Mouse (Mus musculus) cerebellum, adult (tissue): ENCODE results near the gene Pik3c2g.

Experiments used
- ATAC-seq: cut with Nextera tagmentation; 2 replicates; pipeline ENCODE4 v1.9.2; 2017; ENCODE audit warnings: mild to moderate bottlenecking, moderate library complexity, mixed read lengths; ENCODE audit not compliant: insufficient number of reproducible peaks, low FRiP score, low TSS enrichment

Pik3c2g gene

DNA sequence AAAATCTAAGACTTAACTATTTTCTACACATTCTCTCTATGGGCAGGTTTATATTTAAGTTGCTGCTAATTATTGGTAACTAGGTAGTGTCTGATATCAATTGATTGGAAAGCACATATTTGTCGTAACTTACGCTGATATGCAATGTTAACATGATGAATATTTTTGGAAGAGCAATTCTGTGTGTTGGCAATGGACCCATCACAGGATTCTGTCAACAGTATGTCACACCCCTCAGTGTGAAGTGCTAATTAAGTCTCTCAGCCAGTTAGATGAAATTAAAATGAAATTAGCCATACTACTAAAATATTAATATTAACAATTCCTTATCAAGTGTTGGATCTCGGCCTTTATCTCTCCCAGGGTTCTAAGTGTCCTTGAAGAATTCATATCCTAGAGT is 251.7 kb downstream of the Pik3c2g start:
- no peak for ATAC-seq

DNA sequence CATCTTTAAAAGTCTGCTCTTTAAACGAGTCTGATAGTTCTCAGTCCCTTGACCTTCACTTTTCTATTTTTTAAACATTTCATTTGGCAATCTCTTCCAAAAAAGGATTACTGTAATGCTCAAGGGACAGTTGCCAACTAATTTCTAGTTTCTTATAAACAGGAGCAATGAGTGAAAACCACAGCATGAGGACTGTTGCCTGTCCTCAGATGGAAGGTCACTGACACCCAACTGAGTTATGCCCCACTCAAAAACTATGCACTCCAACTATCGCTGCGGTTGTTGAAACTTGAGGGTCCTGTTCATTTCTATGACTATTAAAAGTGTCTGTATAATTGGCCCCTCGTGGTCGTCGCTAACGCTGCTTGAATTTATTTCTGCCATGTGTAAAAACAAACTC is 252.9 kb downstream of the Pik3c2g start:
- ATAC-seq = no peak

DNA sequence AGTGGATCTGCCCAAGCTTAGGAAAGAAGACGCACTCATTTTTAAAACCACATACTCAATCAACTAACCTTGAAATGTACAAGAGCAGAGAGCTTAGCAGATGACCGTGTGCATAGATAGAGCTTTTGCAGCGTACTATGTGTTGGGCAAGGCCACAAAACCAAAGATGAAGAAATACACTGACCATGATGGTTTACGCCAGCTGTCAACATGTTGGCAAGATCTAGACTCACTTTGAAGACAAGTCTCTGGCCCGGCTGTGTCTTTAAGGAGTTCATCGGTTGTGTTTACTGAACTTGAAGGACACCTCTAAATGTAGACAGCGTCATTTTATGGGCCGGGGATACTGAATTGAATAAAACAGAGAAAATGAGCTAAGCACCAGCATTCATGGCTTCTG is 254.3 kb downstream of the Pik3c2g start:
- no peak for ATAC-seq

DNA sequence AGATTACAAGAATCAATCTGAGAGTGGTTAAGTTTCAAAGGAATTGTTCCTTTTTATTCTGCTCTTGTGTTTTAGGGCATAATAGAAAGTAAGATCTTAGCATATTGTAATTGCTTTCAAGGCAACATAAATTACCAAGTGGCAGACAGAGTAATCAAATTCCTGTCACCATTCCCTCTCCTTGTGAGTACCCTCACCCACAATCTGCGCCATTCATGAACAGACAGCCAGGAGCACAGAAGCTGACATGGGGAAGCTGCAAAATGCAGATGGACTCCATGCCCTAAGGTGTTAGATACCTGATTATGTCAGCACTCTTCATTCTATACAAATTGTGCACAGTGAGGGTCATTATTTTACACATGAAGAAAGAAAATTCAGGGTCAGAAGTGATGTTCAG is 255.6 kb downstream of the Pik3c2g start:
- no peak for ATAC-seq

DNA sequence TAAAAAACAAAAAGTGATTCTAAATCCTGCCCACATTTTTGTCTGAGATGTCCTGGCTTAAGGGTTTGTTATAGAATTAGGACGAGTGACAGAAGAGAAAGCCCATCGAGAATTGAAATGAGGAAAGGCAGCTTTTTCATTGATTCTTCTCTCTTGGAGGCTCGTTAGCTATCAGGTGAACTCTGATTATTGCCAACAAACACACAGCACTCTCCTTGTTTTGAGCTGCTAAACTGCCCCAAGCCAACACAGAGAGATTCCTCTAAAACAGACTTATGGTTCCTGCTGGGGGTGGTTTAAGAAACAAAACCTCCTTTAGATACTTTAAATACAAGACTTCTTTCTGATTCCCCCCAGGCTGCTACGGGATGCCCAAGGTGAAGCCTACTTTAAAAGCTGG is 256.5 kb downstream of the Pik3c2g start:
- no peak for ATAC-seq

DNA sequence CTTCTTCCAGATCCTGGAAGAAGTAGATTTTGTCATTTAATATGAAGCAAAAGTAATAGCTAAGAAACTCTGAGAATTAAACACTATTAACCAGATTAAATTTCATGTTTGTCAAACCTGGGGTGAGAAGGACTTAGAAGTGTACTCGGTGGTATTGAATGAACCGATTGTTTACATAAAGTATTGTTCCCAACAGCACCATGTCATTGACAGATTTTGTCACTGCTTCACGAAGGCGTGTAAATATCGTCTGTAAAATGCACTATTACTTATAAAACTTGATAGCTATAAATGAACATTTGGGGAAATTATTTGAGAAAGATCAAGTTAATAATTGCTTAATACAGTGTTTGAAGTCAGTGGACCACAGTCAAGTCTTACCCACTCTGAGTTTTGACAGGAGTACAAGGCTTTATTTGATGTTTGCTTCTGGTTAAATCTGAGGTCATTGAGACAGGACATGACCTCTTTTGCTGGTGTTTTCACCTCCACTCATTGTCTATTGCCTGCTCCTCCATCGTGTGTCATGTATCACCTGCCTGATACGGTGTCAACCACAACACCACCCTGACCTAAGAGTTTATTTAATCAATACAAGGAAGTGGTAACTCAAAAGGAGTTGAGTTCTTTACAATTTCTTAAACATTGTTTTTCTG is 260.0 kb downstream of the Pik3c2g start:
- ATAC-seq = no peak

DNA sequence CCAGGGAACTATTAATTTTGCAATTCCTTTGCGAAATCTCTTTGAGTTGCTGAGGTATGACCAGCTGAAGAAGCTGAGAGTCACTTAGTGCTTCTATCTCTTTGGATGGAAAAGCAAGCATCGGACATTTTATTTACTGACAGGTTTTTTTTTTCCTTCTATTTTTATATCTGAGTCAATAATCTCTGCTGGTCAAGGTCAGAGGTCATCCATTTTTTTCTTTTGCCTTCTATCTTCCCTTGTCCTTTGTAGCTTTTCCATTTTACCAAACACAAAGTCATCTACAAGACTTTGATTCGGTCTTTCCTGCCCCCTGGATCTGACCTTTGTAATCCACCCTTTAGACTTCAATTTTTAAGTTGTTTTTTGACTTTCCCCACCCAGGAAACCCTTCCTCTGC is 262.9 kb downstream of the Pik3c2g start:
- no peak for ATAC-seq

DNA sequence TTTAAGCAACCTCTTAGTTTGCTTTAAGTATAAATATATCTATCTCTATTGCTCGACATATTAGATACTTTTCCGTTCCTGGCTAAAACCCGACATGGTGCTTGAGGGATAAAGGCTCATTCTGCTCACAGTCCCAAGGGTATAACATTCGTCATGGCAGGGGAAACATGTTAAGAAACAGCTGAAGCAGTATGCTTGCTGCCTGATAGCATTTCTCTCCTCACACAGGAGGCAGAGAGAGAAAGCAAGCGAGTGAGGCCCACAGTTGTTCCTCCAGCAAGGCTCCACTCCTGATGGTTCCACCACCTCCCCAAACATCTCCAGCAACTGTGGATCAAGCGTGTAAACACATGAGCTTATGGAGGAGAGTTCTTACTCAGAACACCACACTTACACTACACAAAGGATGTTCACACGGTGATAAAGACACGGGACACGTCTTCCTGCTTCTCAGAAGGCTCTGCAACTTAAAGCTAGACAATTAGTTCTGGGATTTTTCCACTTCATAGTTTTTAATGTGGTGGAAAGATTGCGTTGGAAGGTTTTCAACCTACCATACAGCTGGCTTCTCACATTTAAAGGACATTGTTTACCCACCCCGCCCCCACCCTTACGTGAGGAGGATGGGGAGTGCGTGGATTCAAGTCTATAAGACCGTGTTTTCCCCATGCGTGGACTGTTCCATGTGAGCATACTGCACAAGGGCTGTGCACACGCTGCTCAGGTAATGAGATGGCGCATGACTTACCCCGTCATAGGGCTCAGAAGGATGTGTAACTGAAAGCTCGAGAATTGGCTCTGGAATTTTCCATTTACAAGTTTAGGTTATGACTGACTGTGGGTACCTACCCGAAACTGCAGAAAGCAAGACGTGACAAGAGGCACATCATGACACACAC is 264.9 kb downstream of the Pik3c2g start:
- ATAC-seq = no peak

DNA sequence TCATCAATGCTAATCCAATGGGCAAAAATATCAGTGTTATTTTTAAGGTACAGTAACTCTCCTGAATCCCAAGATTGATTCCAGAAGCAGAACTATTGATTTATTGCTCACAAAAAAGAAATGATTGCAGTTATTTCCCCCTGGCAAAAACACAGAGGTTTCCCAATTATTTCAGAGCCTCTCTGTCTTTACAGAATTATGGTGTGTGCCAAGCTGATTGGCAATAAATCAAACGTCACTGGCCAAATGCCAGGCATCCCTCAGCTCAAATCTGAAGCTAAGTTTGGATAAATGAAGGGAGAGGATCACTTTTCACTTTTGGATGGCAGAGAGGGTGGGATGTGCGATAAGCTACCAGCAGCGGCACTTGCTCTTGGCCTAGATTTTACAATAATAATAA is 265.8 kb downstream of the Pik3c2g start:
- no peak for ATAC-seq

DNA sequence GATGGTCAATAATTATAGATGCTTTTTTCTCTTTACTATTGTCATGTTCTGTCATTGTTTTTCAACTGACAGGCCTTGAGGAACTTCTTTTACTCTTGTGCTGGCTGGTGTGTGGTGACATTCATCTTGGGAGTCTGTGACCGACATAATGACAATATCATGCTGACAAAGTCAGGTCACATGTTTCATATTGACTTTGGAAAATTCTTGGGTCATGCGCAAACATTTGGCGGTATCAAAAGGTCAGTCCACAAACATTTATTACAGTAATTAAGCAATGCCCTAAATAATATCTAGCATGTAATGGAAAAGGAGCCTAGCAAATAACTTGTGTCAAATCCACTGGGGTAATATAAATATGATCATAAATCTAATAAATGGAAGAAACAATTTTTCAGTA is 273.1 kb downstream of the Pik3c2g start:
- no peak for ATAC-seq

DNA sequence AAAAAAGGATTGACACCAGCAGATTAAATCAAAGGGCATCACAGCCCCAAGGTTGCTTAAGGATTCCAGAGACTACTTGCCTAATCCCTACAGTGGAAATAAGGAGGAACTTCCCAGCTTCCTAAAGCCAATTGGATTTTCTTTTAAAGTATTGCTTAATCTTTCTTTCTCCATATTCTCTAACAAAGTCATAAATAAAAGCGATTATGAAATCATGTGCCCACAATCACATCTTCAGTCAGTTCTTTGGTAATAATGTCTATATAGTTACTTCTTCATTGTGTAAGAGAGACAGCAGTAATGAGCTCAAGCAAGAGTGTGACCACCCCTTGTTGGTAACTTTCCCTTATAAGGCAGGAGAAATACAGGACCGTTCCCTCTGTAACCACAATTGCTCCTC is 274.5 kb downstream of the Pik3c2g start:
- no peak for ATAC-seq

DNA sequence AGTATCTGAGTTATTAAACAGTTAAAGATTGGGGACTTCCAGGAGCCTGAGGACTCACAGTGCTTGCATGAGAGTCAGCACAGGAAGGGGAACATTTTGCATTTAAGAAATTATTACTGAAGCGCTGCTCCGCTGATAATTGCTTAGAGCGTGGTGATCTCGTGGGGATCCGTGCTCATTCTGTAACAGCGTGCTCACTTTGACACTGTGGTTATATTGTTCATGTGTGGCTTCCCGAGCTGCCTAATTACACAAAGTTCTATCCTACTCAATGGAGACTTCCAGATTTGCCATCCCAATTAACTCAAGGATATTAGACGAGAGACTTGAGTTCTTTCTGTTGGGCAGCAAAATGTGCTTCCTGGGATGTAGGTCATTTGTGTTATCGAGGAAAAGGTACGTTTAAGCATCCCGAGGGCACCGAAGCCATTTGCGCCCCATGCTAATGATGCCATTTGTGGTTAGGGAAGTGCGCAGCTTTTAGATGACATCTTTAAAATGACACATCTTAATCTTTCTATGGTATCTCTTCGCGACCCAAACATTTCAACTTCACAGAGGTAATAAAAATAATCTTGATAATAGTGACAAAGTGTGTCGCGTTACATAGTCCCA is 278.1 kb downstream of the Pik3c2g start:
- no peak for ATAC-seq

DNA sequence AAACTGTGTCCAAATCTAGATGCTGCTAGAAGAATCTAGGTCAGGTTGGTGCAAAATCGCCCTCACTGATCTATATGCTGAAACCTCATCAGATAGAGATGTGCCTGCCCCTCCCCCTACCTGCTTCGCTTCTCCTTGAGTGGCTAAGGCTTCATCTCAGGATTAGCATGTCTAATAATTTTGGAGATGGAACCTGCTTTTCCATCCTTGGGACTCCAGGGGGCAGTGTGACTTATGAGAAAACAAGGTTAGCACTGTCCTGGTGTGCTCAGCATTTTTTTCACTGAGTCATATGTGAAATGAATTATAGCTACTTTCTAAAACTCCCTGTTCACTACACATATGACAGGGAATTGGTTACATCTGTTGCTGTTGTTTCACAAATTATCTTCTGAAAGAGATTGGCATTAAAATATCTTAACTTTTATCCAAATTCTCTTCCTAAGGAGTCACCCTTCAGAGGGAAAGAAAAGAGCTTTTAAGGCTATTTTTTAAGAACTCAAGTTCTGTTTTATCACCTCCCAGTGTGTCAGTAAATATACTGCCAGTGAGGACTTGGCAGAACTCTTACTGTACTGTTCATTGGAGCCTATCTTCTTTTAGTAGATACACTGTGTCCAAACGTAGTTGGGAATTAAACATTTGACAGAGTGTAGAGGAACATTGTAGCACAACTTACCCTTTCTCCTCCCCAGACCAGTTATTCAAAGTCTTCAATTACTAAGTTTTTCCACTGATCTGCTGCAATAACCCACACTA is 287.6 kb downstream of the Pik3c2g start:
- ATAC-seq = peak; percentile 72; the same call in 1 of the 2 replicates

DNA sequence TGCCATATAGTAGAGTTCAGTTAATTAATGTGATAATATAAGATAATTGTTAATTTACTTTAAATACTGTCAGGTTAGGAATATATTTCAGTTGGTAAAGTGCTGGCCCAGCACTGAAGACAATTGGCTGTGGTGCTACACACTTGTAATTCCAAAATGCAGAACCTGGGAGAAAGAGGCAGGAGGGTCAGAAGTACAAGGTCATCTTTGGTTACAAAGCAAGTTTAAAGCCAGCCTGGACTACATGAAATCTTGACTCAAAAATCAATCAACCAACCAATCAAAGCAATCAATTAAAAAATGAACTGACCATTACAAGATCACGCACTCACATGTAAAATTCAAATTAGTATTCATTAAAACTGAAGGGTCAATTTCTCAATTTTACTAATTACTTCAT is 289.7 kb downstream of the Pik3c2g start:
- ATAC-seq = no peak

DNA sequence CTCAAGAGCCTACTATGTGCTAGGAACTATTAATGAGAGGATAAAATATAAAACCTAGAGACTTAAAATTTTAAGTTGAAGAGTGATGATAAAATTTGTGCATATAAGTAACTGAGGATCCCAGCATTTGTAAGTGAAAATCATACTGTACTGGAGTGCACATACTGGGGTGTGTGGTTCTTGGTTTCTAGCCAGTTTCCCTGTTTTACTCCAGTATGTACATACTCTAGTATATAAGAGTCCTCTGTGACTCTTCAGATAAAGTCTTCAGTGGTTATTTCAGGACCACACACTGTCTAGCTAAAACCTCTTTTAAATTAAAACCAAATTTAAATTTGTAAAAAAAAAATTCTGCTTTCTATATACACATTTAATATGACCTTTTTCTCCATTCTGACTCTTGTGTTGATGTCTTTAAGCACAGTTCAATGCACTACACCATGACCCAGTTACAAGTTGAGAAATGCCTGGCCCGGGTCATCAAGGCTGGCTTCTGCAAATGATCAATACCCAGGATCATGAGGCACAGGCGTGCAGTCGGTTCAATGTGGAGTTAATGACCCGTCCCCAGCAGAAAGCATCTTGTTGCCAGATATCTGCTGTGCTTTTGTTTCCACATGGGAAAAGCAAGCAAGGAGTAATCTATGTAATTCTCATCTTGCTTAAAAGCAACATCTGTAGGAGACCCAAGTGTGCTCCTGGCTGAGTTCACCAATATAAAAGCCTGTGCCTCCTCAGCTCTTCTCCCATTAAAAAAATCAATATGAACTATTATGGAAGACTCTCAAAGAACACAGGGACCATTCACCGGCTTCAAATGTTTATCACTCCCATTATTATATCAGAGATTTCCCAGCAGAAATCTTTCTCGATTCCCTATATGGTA is 290.7 kb downstream of the Pik3c2g start:
- ATAC-seq = no peak

DNA sequence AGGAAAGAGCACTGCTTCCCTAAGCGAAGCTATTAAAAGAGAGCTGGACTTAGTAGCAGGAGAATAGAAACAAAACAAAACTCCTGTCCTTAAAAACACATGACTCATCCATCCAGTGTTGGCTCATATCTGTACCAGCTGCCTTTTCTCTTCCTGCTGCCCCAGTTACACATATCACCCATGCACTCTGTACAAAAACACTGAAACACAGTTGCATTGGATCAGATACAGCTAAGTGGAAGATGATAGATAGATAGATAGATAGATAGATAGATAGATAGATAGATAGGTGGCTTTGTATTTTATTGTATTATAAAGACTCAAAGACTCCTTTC is 291.3 kb downstream of the Pik3c2g start:
- ATAC-seq = no peak

DNA sequence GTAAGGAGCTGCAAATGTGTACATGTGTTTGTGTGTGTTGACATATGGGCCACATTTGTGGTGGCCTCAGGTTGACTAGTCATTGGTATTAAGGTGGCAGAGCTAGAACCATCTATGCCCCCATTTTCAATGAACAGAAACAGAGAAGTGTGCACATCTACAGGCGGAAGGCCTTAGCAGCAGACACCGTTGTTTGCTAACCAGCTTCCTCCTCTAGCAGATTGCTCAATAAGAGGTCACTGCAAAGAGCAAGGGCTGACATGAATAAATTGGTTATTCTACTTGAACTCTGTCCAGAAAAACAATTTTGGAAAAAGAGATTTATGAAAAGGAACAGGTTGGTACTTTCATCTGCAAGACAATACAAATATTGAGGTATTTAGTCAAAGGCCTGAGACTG is 295.1 kb downstream of the Pik3c2g start:
- ATAC-seq = no peak

DNA sequence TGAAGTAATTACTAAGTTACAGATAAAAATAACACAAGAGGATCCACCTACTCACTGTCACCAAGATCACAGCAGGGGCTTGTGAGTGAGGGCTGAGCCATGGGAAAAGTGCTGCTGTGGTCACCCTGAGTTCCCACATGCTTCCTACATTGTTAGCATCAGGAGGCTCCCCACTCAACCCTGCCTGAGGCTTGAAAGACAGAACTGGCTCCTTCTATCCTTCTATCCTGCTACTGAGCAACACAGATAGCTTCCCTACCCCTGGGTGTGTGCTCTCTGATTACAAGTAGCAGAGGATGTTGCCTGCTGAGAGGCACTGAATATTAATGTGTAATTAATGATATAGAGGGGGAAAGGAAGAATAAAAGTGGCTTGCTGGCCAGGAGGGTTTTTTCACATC is 300.2 kb downstream of the Pik3c2g start:
- ATAC-seq = no peak

DNA sequence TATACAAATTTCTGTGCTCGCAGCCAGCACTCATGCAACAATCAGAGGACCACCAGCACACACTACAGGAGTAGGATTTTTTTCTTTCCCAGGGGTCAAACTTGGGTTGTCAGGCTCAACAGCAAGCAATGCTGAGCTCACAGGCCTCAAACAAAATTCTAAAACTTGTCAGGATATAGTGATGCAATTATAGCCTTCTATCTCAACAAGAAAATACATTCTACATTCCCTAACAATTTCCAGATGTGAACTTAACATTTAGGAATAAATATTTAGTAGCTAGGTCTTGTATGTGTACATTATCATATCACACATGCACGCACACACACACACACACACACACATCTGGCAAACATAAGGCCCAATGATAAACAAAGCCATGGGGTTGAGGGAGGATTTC is 308.6 kb downstream of the Pik3c2g start:
- no peak for ATAC-seq

DNA sequence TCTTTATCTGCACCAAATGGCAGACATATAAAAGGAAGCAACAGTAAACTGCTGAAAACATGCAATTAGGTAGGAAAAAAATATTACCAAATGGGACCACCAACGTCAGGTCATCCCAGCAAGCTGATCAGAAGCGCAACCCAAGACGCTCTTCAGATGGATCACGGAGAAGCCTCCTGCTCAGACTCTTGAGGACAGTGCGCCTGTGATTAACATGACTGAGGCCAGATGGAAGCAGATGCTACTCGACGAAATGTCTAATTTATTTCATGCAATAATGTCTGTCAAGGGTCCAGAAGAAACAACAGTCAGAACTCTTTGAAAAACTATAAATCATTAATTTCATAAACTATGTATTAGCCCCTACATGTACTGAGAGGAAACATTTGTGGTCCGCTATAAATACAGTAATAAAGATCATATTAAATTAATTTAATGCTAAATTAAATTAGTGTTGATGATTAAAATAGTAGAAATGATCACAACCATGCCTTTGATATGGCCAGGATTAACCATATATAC is 312.7 kb downstream of the Pik3c2g start:
- ATAC-seq = no peak
